8 mouse cellular contexts compared by ENCODE assay signal in the genomic region with DNA sequence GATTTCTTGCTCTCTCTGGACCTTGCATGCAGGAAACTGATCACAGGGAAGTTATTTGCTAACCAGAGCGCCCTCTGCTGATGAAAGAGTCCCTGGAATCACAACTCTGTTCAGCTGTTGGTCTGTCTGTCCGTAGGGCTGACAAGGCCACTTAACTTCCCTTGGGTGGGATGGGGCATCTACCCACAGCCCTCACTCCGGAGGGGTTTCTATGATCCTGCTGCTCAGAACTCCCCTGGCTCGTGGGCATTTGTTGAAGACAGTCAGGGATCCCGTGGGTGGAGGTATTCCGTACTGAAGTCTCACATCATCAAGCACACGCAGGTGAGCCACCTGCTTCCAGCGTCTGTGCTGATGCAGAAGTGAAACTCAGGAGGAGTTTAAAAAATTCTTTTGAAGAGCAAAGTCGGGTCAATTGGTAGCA. TPM values are rescaled to one million over a fixed set of nuclear protein-coding genes. Genes with fewer than 3 reads are reported as not detected.
DNase-seq lines count a peak whose midpoint lies in the region; ATAC-seq and TF ChIP-seq lines count a peak whose summit lies in the region.

No protein-coding gene starts in this region.

- 36% methylated on average over 9 of the region's 9 CpGs for WGBS in midbrain, embryonic 11.5 days
- 36% methylated on average over 9 of the region's 9 CpGs for WGBS in midbrain, embryonic 16.5 days
- WGBS in liver, postnatal 0 days (ENCODE audit: insufficient replicate concordance) = 32% methylated on average over 9 of the region's 9 CpGs

- no peak overlapping the region for H3K4me3 ChIP-seq in midbrain, embryonic 11.5 days (ENCODE audit: low read depth, low read length)
- H3K4me3 ChIP-seq in midbrain, embryonic 16.5 days (ENCODE audit: low read depth, low read length) = no peak overlapping the region
- H3K4me3 ChIP-seq in liver, postnatal 0 days (ENCODE audit: low read depth, low read length) = no peak overlapping the region

- no peak overlapping the region for H3K4me2 ChIP-seq in midbrain, embryonic 11.5 days
- H3K4me2 ChIP-seq in midbrain, embryonic 16.5 days (ENCODE audit: low read length) = no peak overlapping the region
- H3K4me2 ChIP-seq in liver, postnatal 0 days (ENCODE audit: low read depth, low read length) = no peak overlapping the region

- no peak for TF ChIP-seq EP300 in liver, postnatal 0 days (IDR thresholded peaks at IDR 0.05; ENCODE audit: low read depth)

- H3K27ac ChIP-seq in midbrain, embryonic 11.5 days (ENCODE audit: low read depth, low read length) = no peak overlapping the region
- H3K27ac ChIP-seq in midbrain, embryonic 16.5 days (ENCODE audit: low read length) = no peak overlapping the region
- H3K27ac ChIP-seq in liver, postnatal 0 days (ENCODE audit: low read depth) = no peak overlapping the region

- H3K4me1 ChIP-seq in midbrain, embryonic 11.5 days (ENCODE audit: control insufficient read depth, insufficient read depth, low read length) = peaks cover 3% of the 10 kb centered on the region; the same call in 1 of the 2 replicates
- H3K4me1 ChIP-seq in midbrain, embryonic 16.5 days (ENCODE audit: control insufficient read depth, insufficient read depth, low read length) = peaks cover 5% of the 10 kb centered on the region; the same call in 1 of the 2 replicates
- H3K4me1 ChIP-seq in liver, postnatal 0 days (ENCODE audit: insufficient read depth) = peaks cover 5% of the 10 kb centered on the region; the same call in 1 of the 2 replicates

- 0 out of 2 replicates have a peak, but pooled peaks cover 3% of the 10 kb centered on the region for H3K27me3 ChIP-seq in midbrain, embryonic 11.5 days (ENCODE audit: control insufficient read depth, insufficient read depth, low read length)
- H3K27me3 ChIP-seq in midbrain, embryonic 16.5 days (ENCODE audit: control insufficient read depth, insufficient read depth, low read depth, low read length) = peaks cover 3% of the 10 kb centered on the region; the same call in 1 of the 2 replicates
- peaks cover 20% of the 10 kb centered on the region; the same call in 1 of the 2 replicates for H3K27me3 ChIP-seq in liver, postnatal 0 days (ENCODE audit: insufficient read depth, low read length)

- no peaks in the 10 kb centered on the region for H3K9me3 ChIP-seq in midbrain, embryonic 11.5 days (ENCODE audit: control insufficient read depth, low read length)
- H3K9me3 ChIP-seq in midbrain, embryonic 16.5 days (replicated peaks; ENCODE audit: control insufficient read depth, low read length, poor library complexity, severe bottlenecking) = no peaks in the 10 kb centered on the region
- H3K9me3 ChIP-seq in liver, postnatal 0 days (ENCODE audit: low read length) = no peaks in the 10 kb centered on the region

- no peak for ATAC-seq in midbrain, embryonic 11.5 days (ENCODE audit: low FRiP score)
- ATAC-seq in midbrain, embryonic 16.5 days = no peak
- ATAC-seq in inflammation-experienced regulatory T-cells, adult 6 months = peak; percentile 39
- ATAC-seq in liver, postnatal 0 days = no peak
- ATAC-seq in erythroblast, adult 5-6 weeks (replicated peaks; ENCODE audit: low FRiP score, poor library complexity, severe bottlenecking) = no peak

- peak; percentile 94 for DNase-seq in midbrain, embryonic 11.5 days (ENCODE audit: low spot score, missing footprints)
- peak; percentile 22 for DNase-seq in WW6 (ENCODE audit: low read depth, low spot score)
- DNase-seq in embryo, embryonic 10 days (ENCODE audit: low spot score) = peak; percentile 82
- peak; percentile 62 for DNase-seq in liver, postnatal 0 days
- peak; percentile 66 for DNase-seq in right cerebral cortex, postnatal 25 days

- peak; percentile 76 for TF ChIP-seq CTCF in liver, postnatal 0 days (IDR thresholded peaks at IDR 0.05; ENCODE audit: low read depth)

- H3K9ac ChIP-seq in midbrain, embryonic 11.5 days (ENCODE audit: low read length) = no peak overlapping the region
- no peak overlapping the region for H3K9ac ChIP-seq in midbrain, embryonic 16.5 days (ENCODE audit: low read depth, low read length)
- H3K9ac ChIP-seq in liver, postnatal 0 days (replicated peaks) = no peak overlapping the region

- no peaks in the 10 kb centered on the region for H3K36me3 ChIP-seq in midbrain, embryonic 11.5 days (ENCODE audit: control insufficient read depth, insufficient read depth, low read length)
- H3K36me3 ChIP-seq in midbrain, embryonic 16.5 days (ENCODE audit: control insufficient read depth, insufficient read depth, low read length) = no peaks in the 10 kb centered on the region
- no peaks in the 10 kb centered on the region for H3K36me3 ChIP-seq in liver, postnatal 0 days (replicated peaks; ENCODE audit: insufficient read depth, low read length)

RNA-seq across cellular contexts. Expression of a gene that starts 4.9 kb away (rescaled TPM):
- 0.83 and 1.1 TPM in 2 replicates for polyA plus RNA-seq in midbrain, embryonic 11.5 days (2014; fragmentation: Nextera tagmentation; extraction: Ambion mirVana)
- polyA plus RNA-seq in midbrain, embryonic 16.5 days (2015; fragmentation: Nextera tagmentation; extraction: Ambion mirVana) = 2.1 and 2.5 TPM in 2 replicates
- 1 to 10 TPM; 2.2 to 3.6 (median 2.8) TPM for polyA plus RNA-seq in inflammation-experienced regulatory T-cells, adult 6 months (2017; shearing (Covaris generic))
- 0.20 and 0.31 TPM in 2 replicates for polyA plus RNA-seq in liver, postnatal 0 days (2015; fragmentation: Nextera tagmentation; extraction: Ambion mirVana)
- total RNA-seq in erythroblast, adult 5-6 weeks (2015; ENCODE audit: low replicate concordance) = 4.8 and 5.0 TPM in 2 replicates
- 3.0 and 3.6 TPM in 2 replicates for total RNA-seq in erythroblast, adult 5-6 weeks (2017; ENCODE audit: low replicate concordance)

Comparison
In these comparisons a context has a peak if more than half of its experiments do, and no peak if none do; other contexts are left out.
1. DNase-seq: peak in every context shown above with its lines; median percentile 94 in midbrain, embryonic 11.5 days; 82 in embryo, embryonic 10 days; 66 in right cerebral cortex, postnatal 25 days; 62 in liver, postnatal 0 days; 22 in WW6.